Mouse (Mus musculus) embryo, embryonic 11 days (tissue): ENCODE measurements around the gene Capg.
"Not testable (repeated sequence)": the region's sequence is repeated elsewhere in the genome, so short reads cannot be mapped to it uniquely, and the experiment has no call there.

Experiments
- DNase-seq: peaks from one replicate; pipeline ENCODE4 v3.0.0-alpha.2; 2015

The Capg gene

GRCm38 (mm10) chr6:72533555-72533954 is 10.6 kb upstream of the Capg start:
- DNase-seq: not testable (repeated sequence)

- DNase-seq: peak; percentile 87
These were observed 10.0 kb upstream of the Capg start for GRCm38 (mm10) chr6:72534035-72534809.

- DNase-seq: peak; percentile 83
These were observed 9.0 kb upstream of the Capg start for GRCm38 (mm10) chr6:72535165-72535564.

- DNase-seq: no peak
These were observed 6.1 kb upstream of the Capg start for GRCm38 (mm10) chr6:72537998-72538500.

GRCm38 (mm10) chr6:72538562-72539031 is 5.6 kb upstream of the Capg start:
- peak; percentile 86 for DNase-seq

GRCm38 (mm10) chr6:72543265-72543850 is 833 bp upstream of the Capg start:
- no peak for DNase-seq

GRCm38 (mm10) chr6:72545377-72545776 is 1.2 kb downstream of the Capg start:
- no peak for DNase-seq

GRCm38 (mm10) chr6:72547121-72547520 is 2.9 kb downstream of the Capg start:
- DNase-seq: no peak

GRCm38 (mm10) chr6:72547862-72548261 is 3.7 kb downstream of the Capg start:
- no peak for DNase-seq

- no peak for DNase-seq
These were observed 4.9 kb downstream of the Capg start for GRCm38 (mm10) chr6:72549041-72549580.

- no peak for DNase-seq
These were observed 5.8 kb downstream of the Capg start for GRCm38 (mm10) chr6:72550025-72550424.

- no peak for DNase-seq
These were observed 6.4 kb downstream of the Capg start for GRCm38 (mm10) chr6:72550503-72551100.

- peak; percentile 89 for DNase-seq
These were observed 8.2 kb downstream of the Capg start for GRCm38 (mm10) chr6:72552171-72553078.

- DNase-seq: no peak
These were observed 8.9 kb downstream of the Capg start for GRCm38 (mm10) chr6:72553079-72553412.

GRCm38 (mm10) chr6:72560801-72561200 is 16.6 kb downstream of the Capg start:
- DNase-seq: no peak

GRCm38 (mm10) chr6:72562486-72562885 is 18.3 kb downstream of the Capg start:
- no peak for DNase-seq

GRCm38 (mm10) chr6:72562894-72563293 is 18.7 kb downstream of the Capg start:
- DNase-seq: no peak

- DNase-seq: no peak
These were observed 21.3 kb downstream of the Capg start for GRCm38 (mm10) chr6:72565506-72565905.

GRCm38 (mm10) chr6:72566044-72566443 is 21.9 kb downstream of the Capg start:
- DNase-seq: peak; percentile 86

GRCm38 (mm10) chr6:72567508-72567907 is 23.3 kb downstream of the Capg start:
- no peak for DNase-seq

GRCm38 (mm10) chr6:72568736-72569135 is 24.5 kb downstream of the Capg start:
- no peak for DNase-seq

GRCm38 (mm10) chr6:72570644-72571397 is 26.6 kb downstream of the Capg start:
- DNase-seq: no peak
